Mouse (Mus musculus) megakaryocyte progenitor cell, adult 5-6 weeks (primary cell): ENCODE measurements around the gene Kctd11. TPM values are rescaled to one million over a fixed set of nuclear protein-coding genes. Genes with fewer than 3 reads are reported as not detected.
"Not testable (repeated sequence)": the region's sequence is repeated elsewhere in the genome, so short reads cannot be mapped to it uniquely, and the experiment has no call there.

Source experiments
- ATAC-seq: replicated peaks from 2 replicates; pipeline ENCODE4 v1.8.0; 2016; ENCODE audit warnings: mild to moderate bottlenecking, moderate TSS enrichment, inconsistent platforms; ENCODE audit not compliant: poor library complexity
- total RNA-seq, 2 experiments: library from RNA; stranded (forward) in 1 of 2; stranded (reverse) in 1 of 2; fragments of 157-497, 149-512 nt in 1 of 2; fragments of 200-1000 nt in 1 of 2; gene quantifications; 2 replicates each; pipeline versions ENCODE4 v1.2.3 to v1.2.4; 2015 to 2017

Kctd11 gene
- total RNA-seq, 2 experiments from 2014 or later = 1.9 to 2.3 TPM

- ATAC-seq = 0 out of 2 replicates have a peak, but pooled peaks have one; percentile 6
Observed at GRCm38 (mm10) chr11:69883527-69884151, 2.4 kb upstream of the Kctd11 start.

DNA sequence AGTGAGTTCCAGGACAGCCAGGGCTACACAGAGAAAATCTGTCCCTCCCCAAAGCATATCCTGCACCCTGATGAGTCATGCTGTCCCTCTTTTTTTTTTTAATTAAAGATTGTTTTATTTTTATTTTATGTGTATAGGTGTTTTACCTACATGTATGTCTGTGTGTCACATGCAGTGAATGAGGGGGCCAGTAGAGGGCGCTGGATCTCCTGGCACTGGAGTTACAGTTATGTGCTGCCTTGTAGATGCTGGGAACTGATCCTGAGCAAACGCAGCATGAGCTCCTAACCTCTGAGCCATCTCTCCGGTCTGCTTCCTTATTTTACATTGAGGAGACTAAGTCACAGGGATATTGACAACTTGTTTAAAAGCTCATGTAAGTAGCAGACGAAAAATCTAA lies 1.9 kb upstream of the Kctd11 start:
- no peak for ATAC-seq

- ATAC-seq = no peak
Observed at GRCm38 (mm10) chr11:69881787-69882670, 823 bp upstream of the Kctd11 start.

GRCm38 (mm10) chr11:69880506-69880852 lies 727 bp downstream of the Kctd11 start:
- peak; percentile 35 for ATAC-seq

DNA sequence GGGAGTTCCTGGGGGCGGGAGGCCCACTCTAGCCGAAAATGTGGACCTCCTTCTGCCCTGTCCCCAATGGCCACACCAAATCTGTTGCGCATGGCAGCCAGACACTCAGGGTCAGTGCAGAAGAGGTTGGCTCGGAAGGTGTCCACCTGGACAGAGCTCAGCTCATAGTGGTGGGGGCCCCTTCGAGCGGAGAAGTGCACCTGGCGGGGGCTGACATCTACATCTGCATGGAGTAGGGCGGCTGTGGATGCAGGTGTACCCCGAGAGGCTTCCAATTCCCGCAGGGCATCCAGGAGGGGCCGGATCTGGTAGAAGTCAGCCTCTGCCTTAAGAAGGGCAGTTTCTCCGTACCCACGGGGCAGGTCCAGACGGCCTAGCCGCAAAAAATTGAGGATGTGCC lies 1.5 kb downstream of the Kctd11 start:
- ATAC-seq = no peak

DNA sequence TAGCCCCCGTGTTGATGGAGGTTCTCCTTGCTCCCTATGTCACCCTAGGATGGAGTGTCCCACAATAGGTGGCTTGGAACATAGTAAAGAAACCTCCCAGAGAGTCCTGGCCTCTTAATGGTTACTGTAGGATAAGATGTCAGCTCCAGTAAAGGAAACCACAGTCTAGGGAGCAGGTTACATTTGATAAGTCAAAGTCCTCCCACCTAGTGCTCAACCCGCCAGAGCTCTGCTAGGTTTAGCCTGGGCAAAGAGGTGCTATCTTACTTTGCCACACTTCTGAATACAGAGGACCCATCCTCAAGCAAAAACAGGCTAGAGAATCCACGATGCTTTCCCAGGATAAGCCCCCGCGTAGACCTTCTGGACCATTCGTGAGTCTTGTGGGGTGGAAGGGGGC lies 2.3 kb downstream of the Kctd11 start:
- peak; percentile 35 for ATAC-seq

DNA sequence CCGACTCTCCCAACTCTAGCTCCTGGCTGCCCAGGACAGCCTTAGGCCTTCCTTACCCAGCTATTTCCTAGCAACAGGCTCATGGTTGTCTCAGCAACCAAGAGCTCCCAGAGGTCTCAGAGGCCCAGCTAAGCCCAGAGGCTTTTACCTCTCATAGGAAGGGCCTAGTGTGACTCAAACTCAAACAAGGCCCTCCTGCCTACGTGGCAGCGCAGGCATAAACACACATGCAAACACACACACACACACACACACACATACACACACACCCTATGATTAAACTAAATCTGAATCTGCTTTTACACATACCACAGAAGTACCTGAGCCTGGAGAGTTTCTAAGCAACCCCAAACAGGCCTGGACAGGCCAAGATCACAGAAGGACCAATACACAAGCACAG lies 2.8 kb downstream of the Kctd11 start:
- ATAC-seq = no peak

DNA sequence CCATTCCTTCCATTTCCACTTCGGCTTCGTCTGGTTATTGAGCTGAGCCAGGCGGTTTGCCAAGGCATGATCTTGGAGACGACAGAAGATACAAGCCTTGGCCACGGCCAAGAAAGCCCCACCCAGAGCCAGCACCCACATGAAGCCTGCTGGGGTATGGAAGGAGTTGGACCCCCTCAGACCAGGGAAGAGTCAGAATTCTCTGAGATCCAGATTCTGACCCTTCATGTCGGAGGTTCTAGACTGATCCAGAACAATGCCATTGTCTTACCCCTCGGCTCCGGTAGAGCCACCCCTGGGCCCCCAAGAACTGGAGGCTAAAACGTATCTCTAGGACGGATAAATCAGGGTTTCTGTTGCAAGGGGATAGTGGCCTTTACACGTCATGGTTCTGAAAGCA lies 3.3 kb downstream of the Kctd11 start, which contains the start of gene Tmem95:
TSS of gene Tmem95 (minus strand) at position 141 of the 400 bp plus-strand sequence.
- ATAC-seq = no peak

- peak; percentile 75 for ATAC-seq
Observed at GRCm38 (mm10) chr11:69876867-69877266, 4.3 kb downstream of the Kctd11 start.

DNA sequence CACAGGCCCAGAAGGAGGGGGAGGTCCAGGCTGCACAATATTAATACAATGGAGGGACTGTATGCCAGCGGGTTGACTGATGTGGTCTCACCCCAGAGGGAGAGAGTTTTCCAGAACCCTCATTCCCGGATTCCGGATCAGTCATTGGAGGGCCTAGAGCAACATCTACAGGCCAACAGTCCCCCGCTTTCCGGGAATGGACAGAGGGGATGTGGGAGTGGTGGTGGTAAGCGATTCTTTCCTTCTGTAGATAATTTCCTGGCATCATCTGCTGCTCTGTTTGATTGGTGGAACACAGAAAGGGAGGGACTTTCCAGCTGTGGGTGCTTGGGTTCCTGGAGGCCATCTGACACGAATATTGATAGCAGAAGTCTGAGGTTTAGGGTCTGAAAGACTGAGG lies 5.0 kb downstream of the Kctd11 start:
- ATAC-seq = no peak

- ATAC-seq = no peak
Observed at GRCm38 (mm10) chr11:69872451-69872850, 8.8 kb downstream of the Kctd11 start.

DNA sequence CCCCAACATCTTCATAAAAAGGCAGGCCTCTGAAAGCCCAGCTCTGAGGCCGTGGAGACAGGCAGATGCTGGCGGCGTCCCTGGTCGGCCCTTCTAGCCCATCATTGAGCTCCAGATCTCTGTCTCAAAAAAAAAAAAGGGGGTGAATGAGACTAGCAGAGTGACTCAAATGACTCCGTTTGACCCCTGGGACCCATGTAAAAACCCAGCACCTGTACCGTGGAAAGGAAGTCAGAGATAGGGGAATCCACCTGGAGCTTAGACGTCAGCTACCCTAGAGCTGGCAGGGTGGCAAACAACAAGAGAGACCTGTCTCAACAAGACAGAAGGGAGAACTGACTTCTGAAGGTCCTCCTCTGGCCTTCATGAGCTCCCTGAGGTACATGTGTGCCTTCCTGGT lies 9.4 kb downstream of the Kctd11 start:
- no peak for ATAC-seq

DNA sequence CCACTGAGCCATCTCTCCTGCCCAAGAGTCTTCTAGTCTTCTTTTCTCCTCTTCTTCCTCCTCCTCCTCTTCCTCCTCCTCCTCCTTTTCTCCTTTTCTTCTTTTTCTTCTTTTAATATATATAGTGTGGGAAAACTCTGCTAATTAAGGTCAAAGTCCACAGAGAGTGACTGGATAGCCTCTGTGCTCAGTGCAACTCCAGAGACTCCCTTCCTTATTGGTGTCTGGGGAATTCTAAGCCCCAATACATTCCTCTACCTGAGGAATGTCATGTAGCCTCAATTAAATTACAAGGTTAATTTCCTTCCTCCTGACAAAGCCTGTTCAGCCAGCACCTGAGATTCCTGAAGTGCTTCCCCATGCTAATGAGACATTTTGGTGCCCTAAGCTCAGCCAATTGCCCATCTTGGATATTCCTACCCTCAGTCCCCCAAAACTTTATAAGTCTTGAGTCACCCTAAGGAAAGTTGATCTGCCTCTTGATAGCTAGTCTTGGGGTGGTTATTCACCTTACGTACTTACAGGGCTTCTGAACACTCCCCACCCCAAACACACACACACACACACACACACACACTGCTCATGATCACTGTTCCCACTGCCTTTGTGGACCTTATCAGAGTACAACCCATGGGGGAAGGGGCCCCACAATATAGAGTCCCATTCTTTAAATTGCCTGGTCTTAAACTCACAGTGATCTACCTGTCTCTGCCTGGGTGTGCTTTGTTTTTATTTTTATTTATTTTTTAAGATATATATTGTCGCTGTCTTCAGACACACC lies 10.7 kb downstream of the Kctd11 start:
- ATAC-seq = no peak

DNA sequence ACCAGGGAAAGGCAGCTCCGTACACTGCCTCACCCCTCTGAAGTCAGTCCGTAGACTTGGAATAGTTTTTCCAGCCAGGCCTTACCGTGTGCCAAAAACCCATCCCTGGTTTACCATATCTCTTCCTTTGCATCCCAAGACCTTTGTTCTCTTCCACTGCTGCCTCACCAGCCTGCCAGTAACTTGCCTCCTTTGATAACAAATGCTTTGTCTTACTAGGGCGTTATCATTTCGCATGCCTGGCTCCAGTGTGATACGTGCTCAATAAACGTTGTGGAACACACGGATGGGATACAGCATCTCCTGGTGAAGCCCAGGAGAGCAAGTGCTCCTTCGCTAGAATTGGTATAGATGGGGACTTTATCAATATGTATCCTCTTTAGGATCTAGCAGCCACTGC lies 13.9 kb downstream of the Kctd11 start:
- no peak for ATAC-seq

- ATAC-seq = no peak
Observed at GRCm38 (mm10) chr11:69865561-69865960, 15.6 kb downstream of the Kctd11 start.

DNA sequence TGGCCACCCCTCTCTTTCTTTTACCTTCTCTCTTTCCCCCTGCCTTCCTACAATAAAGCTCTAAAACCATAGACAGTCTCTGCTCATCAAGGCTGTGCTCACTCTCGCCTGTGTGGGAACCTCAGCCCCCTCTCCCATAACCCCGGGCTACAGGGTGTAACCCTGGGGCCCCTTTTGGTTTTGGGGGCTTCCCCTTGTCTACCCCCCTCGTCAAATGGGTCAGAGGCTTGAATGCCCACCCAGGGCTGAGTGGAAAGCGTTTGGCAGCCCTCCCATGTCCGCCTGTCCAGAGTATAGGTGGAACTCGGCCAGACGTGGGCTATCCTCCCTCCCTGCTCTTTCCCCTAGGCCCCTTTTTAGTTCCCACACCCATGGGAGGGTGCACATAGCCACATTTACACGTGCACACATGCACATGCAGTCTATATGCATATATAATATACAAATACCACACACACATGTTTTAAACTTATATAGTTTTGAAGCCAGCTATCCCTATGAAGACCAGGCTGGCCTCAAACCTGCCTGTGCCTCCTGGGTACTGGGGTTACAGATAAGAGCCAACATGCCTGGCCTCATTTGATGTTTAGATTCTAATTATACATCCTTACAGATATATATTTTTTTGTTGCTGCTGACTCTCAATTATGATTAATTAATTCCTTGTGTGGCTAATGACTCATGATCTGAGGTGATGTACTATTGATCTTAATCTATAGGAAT lies 16.9 kb downstream of the Kctd11 start:
- ATAC-seq = peak; percentile 39; the same call in 1 of the 2 replicates

GRCm38 (mm10) chr11:69863729-69864128 lies 17.5 kb downstream of the Kctd11 start:
- not testable (repeated sequence) for ATAC-seq

GRCm38 (mm10) chr11:69858113-69858998 lies 22.9 kb downstream of the Kctd11 start, which contains the start of gene Tnk1:
Gene Tnk1, minus strand, starts transcription at chr11:69858730.
- ATAC-seq = no peak

DNA sequence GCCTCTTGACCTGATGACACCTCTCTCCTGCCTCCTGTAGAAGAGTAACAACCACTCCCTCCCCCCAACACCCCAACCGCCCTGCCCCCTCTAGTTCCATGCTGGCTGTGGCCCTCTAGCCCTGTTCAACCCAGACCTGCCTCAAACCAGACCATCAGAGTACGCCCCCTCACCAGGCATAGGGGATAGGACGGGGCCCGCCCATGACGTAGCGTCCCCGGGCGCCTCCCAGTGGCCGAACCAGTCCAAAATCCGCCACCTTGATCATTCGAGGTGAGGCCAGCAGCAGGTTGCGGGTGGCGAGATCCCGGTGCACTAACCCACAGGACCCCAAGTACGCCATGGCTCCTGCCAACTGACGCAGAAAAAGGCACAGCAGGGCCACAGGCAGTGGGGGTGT lies 25.9 kb downstream of the Kctd11 start:
- peak; percentile 35 for ATAC-seq

DNA sequence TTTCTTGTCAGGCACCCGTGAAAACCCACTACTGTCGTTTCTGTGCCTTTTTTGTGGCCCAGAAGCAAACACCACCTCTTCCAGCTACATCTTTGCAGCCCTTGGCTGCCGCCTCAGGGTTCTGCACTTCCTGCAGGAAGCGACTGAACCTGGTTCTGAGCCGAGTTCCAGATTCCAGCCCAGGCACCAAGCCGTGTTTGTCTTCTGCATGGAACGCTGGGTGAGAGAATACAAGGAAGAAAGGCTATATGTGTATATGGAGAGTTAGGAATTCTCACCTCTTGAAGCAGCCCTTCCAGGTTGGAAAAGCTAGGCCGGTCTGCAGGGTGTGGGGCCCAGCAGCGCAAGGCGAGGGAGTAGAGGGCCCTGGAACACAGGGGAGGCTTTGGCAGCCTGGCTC lies 26.5 kb downstream of the Kctd11 start:
- ATAC-seq = no peak
